Mouse (Mus musculus) brain, embryonic 14.5 days (tissue): ENCODE results near the gene Il10.

Source experiments
- CTCF ChIP-seq: fragments of 200-500 bp; IDR thresholded peaks from 2 replicates; pipeline ENCODE4 v1.5.1; 2012; ENCODE audit warnings: inconsistent platforms, mild to moderate bottlenecking, moderate library complexity, borderline replicate concordance; ENCODE audit not compliant: insufficient read depth, insufficient read length; ENCODE audit errors: extremely low read depth
- POLR2A ChIP-seq: fragments of 200-500 bp; IDR thresholded peaks from 2 replicates; pipeline ENCODE4 v1.6.1; 2012; ENCODE audit warnings: mild to moderate bottlenecking, inconsistent platforms, borderline replicate concordance; ENCODE audit not compliant: poor library complexity, insufficient read depth, insufficient read length, severe bottlenecking; ENCODE audit errors: extremely low read depth

GRCm38 (mm10) chr1:131039479-131039878, 19.8 kb downstream of the Il10 start:
- TF ChIP-seq CTCF: no peak
- TF ChIP-seq POLR2A: no peak
